Mouse (Mus musculus): ENCODE measurements around the gene Abhd13. TPM values are rescaled to one million over a fixed set of nuclear protein-coding genes. Genes with fewer than 3 reads are reported as not detected.

The Abhd13 gene
- total RNA-seq (2022), result 10 to 100 TPM; 20.3 to 23.0 (median 21.6) TPM

- DNase-seq, result peak; percentile 97
These were observed at the start of gene Abhd13, which contains the start of gene Lig4 for GRCm38 (mm10) chr8:9977573-9978314. Gene Abhd13, plus strand, starts transcription at chr8:9977707. Gene Lig4, minus strand, starts transcription at chr8:9977686.

DNA sequence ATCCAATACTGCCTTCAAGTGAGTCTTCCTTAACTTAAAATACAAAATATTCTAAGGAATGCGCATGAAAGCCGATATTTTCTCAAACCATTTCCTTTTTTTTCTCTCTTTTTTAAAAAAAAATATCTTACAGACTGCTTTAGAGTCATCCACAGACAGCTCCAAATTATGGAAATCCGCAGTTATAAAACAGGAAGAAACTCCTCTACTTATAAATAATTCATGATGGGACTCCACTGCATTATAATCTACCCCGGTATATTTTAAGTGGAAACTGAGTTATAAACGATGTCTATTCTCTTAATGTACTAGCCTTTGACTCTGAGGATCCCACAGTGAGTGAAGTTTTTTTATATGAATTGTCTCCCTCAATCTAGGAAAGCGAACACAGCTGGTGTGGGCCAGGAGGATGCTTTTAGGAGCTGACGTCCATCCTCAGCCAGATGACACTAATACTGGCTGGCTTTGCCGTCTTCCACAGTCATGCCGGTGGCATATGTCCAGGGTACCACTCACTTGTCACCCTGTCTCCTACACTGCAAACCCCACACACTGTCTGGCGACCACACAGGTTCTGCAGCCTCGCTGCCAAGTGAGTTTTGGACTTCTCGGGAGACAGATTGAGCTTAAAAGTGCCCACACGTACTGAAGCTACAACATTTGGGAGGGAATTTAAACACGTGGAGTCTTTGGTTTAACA is 47.6 kb upstream of the Abhd13 start:
- DNase-seq, result no peak

GRCm38 (mm10) chr8:9932711-9933110 is 44.8 kb upstream of the Abhd13 start:
- no peak for DNase-seq

DNA sequence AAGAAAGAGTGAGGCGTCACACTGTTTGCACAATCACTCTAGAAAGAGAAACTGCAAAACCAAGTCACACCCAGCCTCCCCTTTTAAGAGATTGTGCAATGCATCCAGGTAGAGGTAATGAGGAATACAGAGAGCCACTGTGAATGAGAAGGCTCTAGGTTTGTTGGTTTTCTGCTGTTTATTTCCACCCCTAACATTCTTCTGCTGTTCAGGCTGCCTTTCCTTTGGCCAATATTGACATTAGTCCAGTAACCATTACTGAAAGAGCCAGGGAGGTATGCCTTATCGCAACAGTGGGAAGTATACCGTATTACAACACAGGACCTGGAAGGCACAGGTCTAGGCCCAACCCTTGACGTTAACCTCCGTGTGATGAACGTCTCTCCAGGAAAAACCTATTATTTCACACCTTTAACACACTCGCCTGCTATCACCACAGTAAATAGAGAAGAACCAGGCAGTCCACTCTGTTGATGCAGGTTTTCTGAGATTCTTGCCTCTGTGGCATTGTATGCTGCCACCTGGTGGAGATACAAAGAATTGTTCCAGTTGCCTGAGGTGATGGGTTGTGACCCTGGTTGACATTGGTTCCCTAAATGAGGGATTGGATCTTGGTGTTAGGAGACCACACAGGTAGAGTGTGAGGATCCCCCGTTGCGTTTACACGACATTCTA is 42.5 kb upstream of the Abhd13 start:
- peak; percentile 5 for DNase-seq

- no peak for DNase-seq
These were observed 41.9 kb upstream of the Abhd13 start for GRCm38 (mm10) chr8:9935574-9935973.

DNA sequence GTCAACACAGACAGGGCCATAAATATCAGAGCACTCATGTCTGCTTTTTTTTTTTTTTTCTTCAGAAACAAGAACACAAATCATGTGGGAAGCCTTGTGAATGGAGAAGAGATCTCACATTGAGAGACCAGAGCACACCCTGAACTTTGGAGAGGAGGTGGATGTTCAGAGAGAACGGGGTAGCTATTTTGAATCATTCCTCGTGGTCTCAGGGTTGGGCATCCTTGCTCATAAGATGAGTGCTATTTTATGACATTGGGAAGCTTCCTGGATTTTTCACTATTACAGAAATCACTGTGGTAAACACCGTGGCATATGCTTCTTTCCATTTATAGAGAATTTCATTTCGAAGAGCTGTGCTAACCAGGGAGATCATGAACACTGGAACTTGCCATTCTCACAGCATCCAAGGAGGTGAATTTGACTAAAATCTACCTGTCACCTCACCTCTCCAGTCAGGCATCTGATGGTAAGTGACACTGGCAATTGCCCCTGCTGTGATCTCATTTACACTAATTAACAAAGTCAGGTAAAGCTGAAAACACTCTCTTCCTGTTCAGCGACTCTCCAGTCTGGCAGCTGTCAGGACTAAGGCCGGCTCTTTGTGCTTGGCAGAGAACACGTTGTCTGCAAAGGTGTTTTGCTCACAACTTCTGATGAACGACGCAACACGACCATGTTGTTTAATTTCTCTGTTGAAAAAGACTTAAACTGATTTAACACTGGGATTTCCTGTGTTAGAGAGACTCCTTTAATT is 28.2 kb upstream of the Abhd13 start:
- no peak for DNase-seq

GRCm38 (mm10) chr8:9958338-9958737 is 19.2 kb upstream of the Abhd13 start:
- DNase-seq, result no peak

DNA sequence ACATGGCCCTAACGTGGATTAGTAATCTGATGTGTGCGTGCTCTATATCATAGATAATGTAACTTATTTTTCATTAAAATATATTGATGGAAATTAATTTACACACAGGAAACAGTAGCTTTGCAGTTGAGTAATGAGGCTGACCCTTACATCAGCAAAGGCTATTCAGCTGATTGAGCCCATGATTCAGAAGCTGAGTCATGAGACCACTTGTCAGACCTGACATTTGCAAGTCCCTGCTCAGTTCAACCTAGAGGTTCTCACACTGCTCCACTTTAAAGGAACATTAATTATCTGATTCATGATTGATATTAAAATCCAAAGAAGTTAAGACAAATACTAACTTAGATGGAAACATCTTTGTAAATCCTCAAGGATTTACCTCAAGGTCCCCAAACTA is 17.6 kb upstream of the Abhd13 start:
- peak; percentile 27 for DNase-seq

- DNase-seq, result no peak
These were observed 5.6 kb upstream of the Abhd13 start for GRCm38 (mm10) chr8:9971866-9972265.

- DNase-seq, result no peak
These were observed 2.2 kb upstream of the Abhd13 start for GRCm38 (mm10) chr8:9975276-9975675.

DNA sequence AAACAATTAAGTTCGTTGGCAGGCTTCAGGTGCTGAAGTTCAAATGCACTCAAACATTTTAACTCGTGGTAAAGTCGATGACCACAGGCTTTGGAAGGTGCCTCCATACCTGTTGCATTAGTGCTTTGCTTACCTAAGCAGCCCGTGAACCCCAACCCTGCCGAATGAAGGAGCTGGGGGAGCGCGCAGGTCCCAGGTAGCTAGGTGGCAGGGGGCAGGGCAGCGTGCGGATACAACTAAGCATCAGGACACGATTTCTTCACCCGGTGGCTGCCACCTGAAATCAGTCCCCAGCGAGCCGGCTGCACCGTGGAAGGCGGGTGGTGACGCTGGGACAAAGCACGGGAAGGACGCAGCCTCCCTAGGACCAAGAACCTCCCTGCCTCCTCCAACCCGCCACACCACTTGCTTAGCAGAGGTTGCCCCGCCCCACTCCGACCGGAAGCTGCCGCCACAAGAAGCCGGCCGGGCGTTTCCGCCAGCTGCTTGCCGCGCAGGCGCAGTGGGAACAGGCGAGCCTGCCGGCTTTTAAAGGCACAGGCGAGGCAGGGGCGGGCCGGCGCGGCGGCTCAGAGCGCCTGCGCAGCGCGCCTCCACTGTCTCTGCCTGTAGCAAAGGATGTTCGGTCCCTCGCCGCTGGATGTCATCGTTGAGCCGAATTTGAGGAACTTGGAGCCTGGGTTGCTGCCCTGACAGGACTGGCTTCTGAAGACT is 1.5 kb upstream of the Abhd13 start:
- DNase-seq, result peak; percentile 99

DNA sequence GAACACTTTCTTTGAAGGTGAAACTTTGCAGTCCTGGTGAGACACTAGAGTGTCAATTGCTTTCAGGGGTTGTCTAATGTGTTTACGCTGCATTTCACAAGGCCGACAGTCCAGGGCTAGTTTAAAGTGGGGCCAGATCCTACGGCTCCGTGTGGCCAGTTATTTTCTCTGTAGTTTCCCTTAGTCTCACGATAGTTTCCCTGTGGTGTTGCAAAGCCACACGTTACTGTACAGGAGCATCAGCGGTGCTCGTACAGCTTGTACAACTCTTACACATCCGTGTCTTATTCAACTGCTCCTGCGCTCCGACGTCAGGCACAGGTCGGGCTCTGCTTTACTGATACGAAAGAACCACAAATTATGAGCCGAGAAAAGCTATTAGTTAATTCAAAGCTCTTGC is 491 bp upstream of the Abhd13 start:
- DNase-seq, result no peak

GRCm38 (mm10) chr8:9978475-9979230 is 1.1 kb downstream of the Abhd13 start:
- no peak for DNase-seq

- no peak for DNase-seq
These were observed 2.2 kb downstream of the Abhd13 start for GRCm38 (mm10) chr8:9979746-9980145.

GRCm38 (mm10) chr8:9980188-9980587 is 2.7 kb downstream of the Abhd13 start:
- no peak for DNase-seq

DNA sequence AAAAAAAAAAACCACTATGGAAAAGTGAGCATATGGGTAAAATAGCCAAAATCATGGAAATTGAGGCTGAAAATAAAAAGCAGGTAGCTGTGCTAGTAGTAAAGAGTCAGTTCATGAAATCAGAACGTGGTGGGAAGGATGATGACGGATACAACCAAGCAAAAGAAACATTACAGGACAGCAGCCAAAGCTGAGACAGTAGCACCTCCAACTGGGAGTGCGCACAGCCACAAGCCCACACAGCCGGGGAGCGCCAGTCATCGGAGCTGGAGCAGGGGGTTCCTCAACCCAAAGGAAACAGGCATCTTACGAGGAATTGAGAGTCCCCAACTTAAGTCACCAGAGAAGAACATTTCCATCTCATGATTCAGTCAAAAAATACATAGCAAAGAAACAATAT is 26.6 kb downstream of the Abhd13 start:
- DNase-seq, result no peak

- DNase-seq, result peak; percentile 15
These were observed 28.9 kb downstream of the Abhd13 start, which contains the start of gene Tnfsf13b for GRCm38 (mm10) chr8:10006156-10006985. Gene Tnfsf13b, plus strand, starts transcription at chr8:10006467.

DNA sequence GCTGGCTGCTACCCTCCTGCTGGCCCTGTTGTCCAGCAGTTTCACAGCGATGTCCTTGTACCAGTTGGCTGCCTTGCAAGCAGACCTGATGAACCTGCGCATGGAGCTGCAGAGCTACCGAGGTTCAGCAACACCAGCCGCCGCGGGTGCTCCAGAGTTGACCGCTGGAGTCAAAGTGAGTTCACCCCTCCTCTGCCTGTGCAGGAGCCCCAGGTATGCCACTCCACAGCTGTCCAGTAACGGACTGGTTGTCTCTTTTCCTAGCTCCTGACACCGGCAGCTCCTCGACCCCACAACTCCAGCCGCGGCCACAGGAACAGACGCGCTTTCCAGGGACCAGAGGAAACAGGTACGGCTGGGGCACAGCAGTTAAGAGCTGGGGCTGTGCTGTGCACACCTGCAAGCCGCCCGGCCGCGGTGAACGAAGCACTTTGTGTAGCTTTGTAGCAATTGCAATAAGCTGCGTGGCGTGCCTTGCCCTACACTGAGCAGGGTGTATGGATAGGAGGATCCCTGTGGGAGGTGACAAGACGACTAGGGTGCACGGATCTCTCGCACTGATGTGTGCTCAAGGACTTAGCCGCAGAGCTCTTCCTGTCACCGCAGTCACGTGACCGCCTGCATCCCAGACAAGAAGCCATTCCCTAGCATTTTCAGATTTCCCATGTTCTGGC is 29.6 kb downstream of the Abhd13 start:
- peak; percentile 45 for DNase-seq

DNA sequence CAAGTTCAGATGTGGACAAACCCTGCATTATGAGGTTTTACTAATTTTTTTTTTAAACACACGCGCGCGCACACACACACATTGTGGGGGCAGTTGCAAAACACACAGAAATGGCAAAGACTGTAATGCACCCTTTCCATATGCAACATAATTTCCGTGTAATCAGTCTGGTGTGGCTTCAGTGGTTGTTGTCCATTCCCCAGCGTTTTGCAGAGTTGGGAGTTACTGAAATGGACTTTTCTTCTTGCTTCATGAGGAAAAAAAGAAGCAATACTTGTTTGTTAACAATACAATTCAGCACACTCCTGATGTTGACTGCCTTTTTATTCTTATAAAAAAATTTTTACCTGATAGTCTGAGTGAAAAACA is 30.1 kb downstream of the Abhd13 start:
- DNase-seq, result no peak

GRCm38 (mm10) chr8:10016252-10016651 is 38.7 kb downstream of the Abhd13 start:
- no peak for DNase-seq
